Mouse (Mus musculus) megakaryocyte progenitor cell, adult 5-6 weeks (primary cell): ENCODE measurements around the gene Clns1a. TPM values are rescaled to one million over a fixed set of nuclear protein-coding genes. Genes with fewer than 3 reads are reported as not detected.

Source experiments
- ATAC-seq: replicated peaks from 2 replicates; pipeline ENCODE4 v1.8.0; 2016; ENCODE audit warnings: mild to moderate bottlenecking, moderate TSS enrichment, inconsistent platforms; ENCODE audit not compliant: poor library complexity
- total RNA-seq, 2 experiments: library from RNA; stranded (forward) in 1 of 2; stranded (reverse) in 1 of 2; fragments of 157-497, 149-512 nt in 1 of 2; fragments of 200-1000 nt in 1 of 2; gene quantifications; 2 replicates each; pipeline versions ENCODE4 v1.2.3 to v1.2.4; 2015 to 2017

The Clns1a gene
- total RNA-seq, 2 experiments from 2014 or later, result 163 to 165 TPM

DNA sequence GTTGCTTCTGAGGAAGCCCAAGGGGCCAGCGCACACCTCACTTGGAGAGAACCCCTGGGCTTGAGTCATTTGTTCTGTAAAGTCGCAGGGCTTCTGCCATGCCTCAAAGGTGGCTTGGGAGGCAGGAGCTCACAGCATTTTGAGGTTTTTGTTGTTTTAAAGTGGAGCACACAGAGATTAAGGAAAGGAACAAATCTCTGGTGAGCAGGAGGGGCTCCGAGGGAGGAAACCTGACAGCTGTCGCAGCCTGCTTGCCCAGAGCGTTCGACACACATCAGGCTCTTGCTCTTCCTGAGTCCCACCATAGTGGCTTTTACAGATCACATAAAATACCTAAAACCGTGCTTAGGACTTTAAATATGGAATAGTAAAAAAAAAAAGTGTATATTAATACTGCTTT is 30.3 kb downstream of the Clns1a start:
- ATAC-seq, result no peak

DNA sequence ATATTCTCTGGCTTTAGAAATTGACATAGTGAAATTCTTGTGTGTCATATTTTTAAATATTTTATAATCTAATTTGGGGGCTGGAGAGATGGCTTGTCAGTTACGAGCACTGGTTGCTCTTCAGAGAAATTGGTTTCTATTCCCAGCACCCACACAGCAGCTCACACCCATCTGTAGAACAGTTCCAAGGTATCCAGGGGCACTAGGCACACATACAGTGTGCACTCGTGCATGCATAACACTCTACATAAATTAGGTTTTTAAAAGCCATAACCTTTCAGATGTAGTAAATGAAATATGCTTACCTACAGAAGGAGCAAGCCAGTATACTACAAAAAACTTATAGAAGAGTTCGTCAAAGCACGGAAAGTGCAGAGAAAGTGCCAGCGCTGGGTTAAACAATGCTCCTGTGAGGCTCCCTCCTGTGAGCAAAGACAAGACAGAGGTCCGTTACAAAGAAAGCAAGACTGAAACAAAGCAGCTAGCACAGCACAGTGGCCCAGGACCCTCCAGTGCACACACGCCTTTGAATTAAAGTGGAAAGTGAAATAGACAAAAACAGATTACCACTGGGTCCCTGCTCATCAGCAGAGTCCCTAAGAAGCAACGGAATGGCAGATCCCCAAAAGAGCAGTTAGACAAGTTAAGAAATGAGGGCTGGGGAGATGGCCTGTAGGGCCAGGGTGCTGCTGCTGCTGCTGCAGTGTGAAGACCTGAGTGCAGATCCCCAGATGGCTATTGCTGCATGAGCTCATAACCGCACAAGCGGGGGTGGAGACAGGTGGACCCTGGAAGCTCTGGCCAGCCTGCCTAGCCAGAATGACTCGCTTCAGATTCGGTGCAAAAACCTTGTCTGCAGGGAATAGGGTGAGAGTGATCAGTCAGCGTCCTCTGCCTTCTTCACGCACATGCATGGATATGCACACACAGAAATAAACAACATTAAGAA is 32.5 kb downstream of the Clns1a start:
- ATAC-seq, result no peak

GRCm38 (mm10) chr7:97730427-97730826 is 34.0 kb downstream of the Clns1a start:
- no peak for ATAC-seq

GRCm38 (mm10) chr7:97733606-97734005 is 37.2 kb downstream of the Clns1a start:
- ATAC-seq, result peak; percentile 34

DNA sequence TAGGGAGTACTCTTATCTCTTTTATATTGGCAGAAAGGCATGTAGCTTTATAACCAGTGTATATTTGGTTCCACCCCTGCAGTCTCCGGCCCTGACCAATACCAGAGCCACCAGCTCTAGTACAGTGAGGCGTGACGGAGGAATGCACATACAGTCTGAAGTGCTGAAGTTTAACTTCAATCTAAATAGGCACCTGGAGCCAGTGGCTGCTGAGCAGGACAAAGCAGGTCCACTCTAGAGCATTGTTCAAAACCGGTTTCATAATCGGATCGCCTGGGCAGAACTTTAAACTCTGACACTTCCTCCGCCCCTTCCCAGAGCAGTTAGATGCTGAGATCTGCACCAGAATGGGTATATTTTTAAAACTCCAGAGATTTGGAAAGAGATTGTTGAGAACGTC is 38.6 kb downstream of the Clns1a start:
- ATAC-seq, result no peak

GRCm38 (mm10) chr7:97735886-97736420 is 39.5 kb downstream of the Clns1a start:
- no peak for ATAC-seq

GRCm38 (mm10) chr7:97737256-97737637 is 40.8 kb downstream of the Clns1a start:
- ATAC-seq, result 0 out of 2 replicates have a peak, but pooled peaks have one; percentile 1

DNA sequence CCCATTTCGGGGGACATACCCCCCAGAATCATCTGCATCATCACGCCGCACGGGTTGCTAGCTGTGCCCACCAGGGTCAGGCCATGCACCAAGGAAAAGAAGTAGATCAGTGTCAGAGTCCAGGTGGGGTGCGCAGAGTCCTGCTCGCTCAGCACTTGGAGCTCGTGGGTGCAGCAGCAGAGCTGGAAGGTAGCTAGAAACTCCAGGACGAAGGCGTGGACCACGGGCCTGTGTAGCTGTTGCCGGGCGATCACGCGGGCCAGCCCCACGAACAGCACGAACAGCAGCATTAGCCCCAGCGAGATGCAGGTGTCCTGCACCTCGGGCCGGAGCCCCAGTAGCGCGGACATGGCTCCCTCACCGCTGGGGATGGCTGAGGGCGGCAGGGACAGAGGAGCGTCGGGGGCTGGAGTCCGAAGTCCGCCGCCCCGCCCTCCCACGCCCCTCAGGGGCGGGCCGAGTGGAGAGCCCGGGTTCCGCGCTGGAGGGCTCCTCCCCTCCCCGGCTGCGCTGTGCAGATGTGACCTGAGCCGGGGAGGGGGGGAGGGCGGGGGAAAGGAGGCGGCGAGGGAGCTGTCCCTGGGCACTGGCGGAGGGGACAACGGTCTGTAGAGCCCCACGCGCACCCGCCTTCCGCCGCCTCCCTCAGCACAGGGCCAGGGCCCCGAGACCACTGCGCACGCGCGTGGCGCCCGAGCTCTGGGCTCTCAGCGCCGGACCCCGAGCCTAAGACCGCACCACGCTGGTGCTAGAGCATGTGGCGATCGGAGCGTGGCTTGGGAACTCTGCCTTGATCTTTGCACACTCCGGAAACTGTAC is 41.4 kb downstream of the Clns1a start, which contains the start of gene Aqp11:
Gene Aqp11, minus strand, starts transcription at position 652 of the 819 bp plus-strand sequence.
- ATAC-seq, result peak; percentile 66

DNA sequence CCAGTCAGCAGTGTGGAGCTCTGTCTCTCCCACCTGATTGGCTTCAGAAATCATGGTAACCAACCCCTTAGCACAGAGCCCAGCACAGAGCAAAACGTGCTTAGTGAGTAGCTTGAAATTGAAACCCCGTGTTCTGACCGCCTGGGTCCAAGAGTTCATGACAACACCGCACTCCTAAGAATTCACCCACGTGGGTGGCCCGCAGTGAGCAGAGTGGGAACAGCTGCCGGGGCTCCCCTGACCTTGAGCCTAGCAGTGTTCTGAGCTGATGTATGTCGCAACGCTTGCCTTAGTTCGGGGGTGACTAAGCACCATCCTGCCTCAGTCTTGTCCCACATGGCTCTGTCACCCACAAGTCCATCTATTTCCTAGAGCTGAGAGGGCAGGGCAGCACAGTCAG is 44.5 kb downstream of the Clns1a start:
- ATAC-seq, result peak; percentile 36

GRCm38 (mm10) chr7:97741756-97742291 is 45.4 kb downstream of the Clns1a start:
- peak; percentile 20; the same call in 1 of the 2 replicates for ATAC-seq

GRCm38 (mm10) chr7:97745299-97745698 is 48.9 kb downstream of the Clns1a start:
- ATAC-seq, result peak; percentile 32; the same call in 1 of the 2 replicates

- peak; percentile 68 for ATAC-seq
Measured at GRCm38 (mm10) chr7:97747176-97747707, 50.8 kb downstream of the Clns1a start.

- ATAC-seq, result peak; percentile 56
Measured at GRCm38 (mm10) chr7:97747787-97748497, 51.5 kb downstream of the Clns1a start.

GRCm38 (mm10) chr7:97748527-97749206 is 52.2 kb downstream of the Clns1a start:
- ATAC-seq, result peak; percentile 30

DNA sequence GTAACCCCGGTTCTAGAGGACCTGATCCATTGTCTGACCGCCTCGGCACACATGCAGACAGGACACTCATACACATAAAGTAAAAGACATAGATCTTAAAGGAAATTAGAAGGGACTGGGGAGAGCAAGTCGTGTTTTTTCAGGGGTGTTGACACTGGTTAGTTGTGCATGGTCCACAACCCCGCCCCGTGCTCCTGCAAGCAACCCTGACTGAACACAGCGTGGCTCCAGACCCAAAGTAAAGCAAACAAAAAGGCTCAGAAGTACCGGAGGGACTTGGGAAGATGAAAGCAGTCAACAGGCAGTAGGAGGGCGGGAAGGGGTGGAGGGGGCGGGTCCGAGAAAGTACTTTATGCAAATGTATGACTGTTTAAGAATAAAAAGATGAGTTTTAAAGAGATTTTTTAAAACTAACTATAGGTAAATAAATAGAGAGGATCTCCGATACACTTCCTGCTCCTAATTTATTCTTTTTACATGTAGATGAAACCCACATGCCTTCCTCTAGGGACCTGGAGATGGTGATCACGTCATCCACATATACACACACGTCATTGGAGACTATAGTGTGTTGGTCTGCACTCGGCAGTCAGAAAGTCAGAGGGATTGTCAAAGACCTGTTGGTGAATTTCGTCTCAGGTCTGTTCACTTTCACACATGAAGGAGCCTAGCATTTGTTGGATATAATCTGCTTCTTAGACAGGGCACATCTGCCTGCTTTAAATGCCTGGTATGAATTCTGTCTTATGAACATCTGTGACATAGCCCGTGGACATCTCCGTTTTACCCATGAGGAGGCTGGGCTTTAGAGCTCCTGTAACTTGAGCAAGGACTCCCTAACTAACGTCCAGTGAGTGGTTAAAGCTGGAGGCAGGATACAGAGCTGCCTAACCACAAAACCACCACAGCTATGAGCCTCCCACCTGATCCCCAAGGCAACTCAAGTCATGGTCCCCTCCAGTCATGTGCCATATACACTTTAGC is 53.1 kb downstream of the Clns1a start:
- peak; percentile 22 for ATAC-seq

GRCm38 (mm10) chr7:97756967-97757881 is 60.8 kb downstream of the Clns1a start:
- peak; percentile 84 for ATAC-seq

GRCm38 (mm10) chr7:97764591-97764990 is 68.2 kb downstream of the Clns1a start:
- no peak for ATAC-seq
